ENCODE assay signal across 8 mouse cellular contexts in genomic region chr7:96385850-96386249, GRCm38 (mm10).
"Had no signal": no experiment of that assay in that cellular context is flagged by ENCODE, and none has a peak within 500 bp of the region (broad histone marks: within the 10 kb centered on the region; RNA-seq: fewer than 3 reads in every experiment).

No protein-coding gene starts in this region.

- DNase-seq: liver, postnatal 0 days; lung, adult 2 months; lung, postnatal 14 days; lung, postnatal 36 days; right cerebral cortex, postnatal 14 days; thymus, adult 2 months; thymus, postnatal 25 days; thymus, postnatal 4 days had no signal
